Mouse (Mus musculus): ENCODE results near the gene Gm20695.
A peak's percentile ranks its signal among the peaks of the same experiment; 100 is the strongest.
"Not testable (repeated sequence)": the region's sequence is repeated elsewhere in the genome, so short reads cannot be mapped to it uniquely, and the experiment has no call there.

Gene Gm20695

DNA sequence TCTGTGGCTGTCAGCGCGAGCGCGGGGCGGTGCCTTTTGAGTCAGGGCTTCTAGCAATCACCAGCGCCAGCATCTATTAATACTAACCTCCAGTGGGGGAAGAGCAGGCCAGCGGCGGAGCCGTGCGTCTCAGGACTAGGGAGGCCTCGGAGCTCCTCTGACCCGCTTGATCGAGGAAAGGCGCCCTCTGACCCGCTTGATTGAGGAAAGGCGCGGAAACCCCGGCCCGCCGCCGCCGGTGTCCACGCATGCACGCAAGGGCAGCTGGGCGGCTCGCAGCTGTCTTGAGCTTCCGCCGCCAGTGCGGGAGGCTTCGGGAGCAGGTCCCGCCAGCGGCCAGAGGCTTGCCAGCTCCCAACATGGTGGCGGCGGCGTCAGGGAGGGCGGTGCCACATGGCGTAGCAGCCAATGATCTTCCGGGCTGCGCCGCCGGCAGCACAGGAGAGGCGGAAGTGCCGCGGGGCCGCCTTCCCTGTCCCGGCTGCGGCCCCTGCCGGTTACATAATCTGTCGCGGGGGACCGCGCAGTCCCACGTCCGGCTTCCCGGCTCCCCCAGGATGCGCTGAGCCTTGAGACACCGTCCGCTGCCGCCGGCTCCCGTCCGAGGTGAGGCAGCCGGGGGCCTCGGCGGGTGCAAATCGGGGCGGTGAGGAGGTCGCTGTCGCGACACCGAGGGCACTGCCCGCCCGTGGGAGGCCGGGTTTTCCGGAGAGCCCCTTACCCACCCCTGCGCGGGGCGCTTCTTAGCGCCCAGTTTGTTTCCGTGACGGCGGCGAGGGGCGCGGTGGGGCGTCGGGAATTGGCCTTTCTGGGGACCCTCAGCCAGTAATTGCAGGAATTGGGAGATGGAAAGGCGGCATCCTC lies at the start of gene Gm20695, which contains the start of gene Zfp597:
TSS of gene Gm20695 (plus strand) at position 448 of the 864 bp plus-strand sequence.
TSS of gene Zfp597 (minus strand) at position 361 of the 864 bp plus-strand sequence.
- peak; percentile 92 to 96 for DNase-seq (ENCODE audit: low spot score in 2 of 2)

DNA sequence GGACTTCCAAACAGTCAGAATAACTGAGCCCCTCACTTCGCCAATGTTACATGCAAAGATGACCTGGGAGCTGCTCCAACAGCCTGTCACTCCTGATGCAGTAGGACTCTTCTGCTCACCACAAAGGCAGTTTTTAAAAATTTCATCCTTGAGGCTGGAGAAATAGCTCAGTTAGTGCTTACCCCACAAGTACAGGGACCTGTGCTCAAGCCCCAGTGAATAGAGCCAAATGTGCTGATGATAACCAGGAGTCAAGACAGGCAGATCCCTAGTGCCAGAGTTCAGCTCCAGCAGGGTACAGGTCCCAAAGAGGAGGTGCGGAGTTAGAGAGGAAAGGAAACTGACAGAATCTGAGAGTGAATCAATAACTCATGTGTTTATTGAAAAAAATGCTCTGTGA lies 49.0 kb upstream of the Gm20695 start:
- DNase-seq (ENCODE audit: low spot score in 2 of 2), result no peak

DNA sequence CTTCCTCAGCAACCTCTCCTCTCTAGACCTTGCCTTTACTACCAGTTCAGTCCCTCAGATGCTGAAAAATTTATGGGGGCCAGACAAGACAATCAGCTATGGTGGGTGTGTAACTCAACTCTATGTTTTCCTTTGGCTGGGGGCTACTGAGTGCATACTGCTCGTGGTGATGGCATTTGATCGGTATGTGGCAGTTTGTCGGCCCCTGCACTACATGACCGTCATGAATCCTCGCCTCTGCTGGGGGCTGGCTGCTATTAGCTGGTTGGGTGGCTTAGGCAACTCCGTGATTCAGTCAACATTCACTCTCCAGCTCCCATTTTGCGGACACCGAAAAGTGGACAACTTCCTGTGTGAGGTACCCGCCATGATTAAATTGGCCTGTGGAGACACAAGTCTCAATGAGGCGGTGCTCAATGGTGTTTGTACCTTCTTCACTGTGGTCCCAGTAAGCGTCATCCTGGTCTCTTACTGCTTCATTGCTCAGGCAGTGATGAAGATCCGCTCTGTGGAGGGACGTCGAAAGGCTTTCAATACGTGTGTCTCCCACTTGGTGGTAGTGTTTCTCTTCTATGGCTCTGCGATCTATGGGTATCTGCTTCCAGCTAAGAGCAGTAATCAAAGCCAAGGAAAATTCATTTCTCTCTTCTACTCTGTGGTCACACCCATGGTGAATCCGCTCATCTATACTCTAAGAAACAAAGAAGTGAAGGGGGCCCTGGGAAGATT lies 45.1 kb upstream of the Gm20695 start:
- DNase-seq (ENCODE audit: low spot score in 2 of 2), result no peak

DNA sequence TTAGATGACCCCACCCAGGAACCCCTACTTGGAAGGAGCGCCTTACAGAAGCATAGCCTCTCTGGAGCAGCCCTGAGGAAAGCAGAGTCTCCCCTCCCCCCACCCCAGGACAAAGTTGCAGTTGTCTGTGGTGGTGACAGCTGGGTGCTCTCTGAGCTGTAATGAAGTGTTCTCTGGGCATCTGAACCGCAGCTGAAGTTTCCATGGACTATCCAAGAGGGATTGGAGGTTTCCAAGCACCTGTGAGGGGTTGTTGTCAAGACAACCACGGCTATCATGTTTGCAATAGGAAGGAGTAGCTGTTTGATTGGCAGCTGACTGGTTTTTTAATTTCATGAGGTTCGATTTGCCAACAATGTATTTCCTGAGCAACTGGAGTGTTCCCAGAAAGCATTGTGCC lies 41.5 kb upstream of the Gm20695 start:
- DNase-seq (ENCODE audit: low spot score in 2 of 2), result no peak

DNA sequence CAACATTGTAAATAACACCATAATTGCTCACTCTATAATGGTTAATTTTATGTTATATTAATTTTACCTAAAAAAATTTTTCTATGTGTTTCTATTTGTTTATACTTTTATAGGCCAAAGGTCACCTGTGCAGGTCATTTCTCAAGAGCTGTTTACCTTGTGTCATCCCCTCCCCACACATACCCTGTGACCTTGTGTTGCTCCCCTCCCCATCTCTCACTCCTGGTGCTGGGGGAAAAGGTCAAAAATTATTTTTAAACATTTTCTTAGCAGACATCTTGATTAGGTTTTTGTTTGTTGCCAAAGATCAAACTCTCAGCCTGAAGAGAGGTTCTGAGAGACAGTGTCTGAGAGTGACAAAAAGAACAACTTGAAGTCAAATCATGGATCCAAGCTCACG lies 40.7 kb upstream of the Gm20695 start:
- no peak for DNase-seq (ENCODE audit: low spot score in 2 of 2)

DNA sequence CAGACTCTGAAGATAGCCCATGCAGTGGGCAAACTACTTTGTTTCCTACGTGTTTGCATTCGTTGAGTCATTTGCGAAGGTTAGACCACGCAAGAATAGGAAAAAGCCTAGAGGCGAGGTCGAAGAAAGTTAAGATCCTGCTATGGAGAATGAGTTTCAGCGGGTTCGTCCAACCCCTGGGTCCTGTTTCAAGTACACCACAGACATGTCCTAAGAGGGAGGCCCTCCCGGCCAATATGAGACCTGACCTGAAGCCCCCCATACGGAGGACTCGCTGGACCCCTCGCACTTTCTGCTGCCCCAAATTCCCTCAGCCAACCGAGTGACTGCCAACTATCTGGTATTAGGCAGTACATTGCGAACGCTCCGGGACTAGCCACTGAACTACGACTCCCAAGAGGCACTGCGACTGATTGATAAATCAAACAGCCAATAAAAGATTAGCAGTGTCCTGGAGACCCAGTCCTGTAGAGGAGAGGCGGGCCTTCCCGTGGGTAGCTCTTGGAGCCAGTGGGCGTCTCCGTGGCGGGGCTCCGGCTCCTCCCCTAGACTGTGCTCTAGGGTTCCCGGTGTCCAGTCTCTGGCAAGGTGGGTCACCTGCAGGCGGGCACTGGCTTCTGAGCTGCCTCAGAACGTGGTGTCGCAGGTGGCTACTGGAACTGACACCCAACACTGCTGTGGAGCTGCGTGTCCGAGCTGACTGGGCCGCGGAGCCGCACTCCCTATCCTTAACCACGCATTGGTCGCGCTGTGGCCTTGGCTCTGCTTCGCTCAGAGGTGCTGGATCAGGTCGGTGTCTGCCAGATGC lies 37.5 kb upstream of the Gm20695 start, which contains the start of gene Zfp174:
TSS of gene Zfp174 (plus strand) at position 558 of the 808 bp plus-strand sequence.
- peak; percentile 73 to 85 for DNase-seq (ENCODE audit: low spot score in 2 of 2)

DNA sequence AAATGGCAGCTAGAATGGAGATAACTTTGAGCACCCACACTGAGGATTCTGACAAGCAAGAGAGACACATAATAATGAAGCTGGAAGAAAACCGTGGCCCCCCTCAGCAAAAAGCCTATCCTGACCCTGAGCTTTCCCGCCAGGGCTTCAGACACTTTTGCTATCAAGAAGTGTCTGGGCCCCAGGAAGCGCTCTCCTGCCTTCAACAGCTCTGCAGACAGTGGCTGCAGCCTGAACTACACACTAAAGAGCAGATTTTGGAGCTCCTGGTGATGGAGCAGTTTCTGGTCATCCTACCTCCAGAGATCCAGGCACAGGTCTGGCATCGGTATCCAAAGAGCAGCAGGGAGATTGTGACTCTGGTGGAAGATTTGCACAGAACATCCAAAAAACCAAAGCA lies 36.6 kb upstream of the Gm20695 start:
- peak in 1 of 2 experiments; percentile 6 for DNase-seq (ENCODE audit: low spot score in 2 of 2)

DNA sequence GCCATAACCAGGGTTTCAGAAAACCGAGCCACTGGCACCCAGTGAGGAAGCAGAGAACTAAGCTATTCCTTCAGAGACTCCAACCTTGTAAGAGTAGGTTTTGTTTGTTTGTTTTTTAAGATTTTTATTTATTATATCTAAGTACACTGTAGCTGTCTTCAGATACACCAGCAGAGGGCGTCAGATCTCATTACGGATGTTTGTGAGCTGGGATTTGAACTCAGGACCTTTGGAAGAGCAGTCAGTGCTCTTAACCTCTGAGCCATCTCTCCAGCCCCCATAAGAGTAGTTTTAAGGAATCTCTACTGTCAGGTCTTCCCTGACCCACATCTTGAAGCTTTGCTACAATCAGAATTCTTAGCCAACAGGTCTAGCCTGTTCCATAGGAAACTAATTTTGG lies 36.0 kb upstream of the Gm20695 start:
- DNase-seq (ENCODE audit: low spot score in 2 of 2), result no peak

DNA sequence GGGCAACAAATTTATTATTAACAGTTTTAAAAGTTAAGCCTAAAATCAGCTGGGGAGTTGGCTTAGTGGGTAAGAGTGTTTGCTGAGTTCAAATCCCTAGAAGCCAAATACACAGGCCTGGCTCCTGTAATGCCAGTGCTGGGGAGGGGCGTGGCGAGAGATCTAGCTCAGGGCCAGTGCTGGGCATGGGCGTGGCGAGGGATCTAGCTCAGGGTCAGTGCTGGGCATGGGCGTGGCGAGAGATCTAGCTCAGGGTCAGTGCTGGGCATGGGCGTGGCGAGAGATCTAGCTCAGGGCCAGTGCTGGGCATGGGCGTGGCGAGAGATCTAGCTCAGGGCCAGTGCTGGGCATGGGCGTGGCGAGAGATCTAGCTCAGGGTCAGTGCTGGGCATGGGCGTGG lies 33.1 kb upstream of the Gm20695 start:
- DNase-seq (ENCODE audit: low spot score in 2 of 2), result not testable (repeated sequence)

DNA sequence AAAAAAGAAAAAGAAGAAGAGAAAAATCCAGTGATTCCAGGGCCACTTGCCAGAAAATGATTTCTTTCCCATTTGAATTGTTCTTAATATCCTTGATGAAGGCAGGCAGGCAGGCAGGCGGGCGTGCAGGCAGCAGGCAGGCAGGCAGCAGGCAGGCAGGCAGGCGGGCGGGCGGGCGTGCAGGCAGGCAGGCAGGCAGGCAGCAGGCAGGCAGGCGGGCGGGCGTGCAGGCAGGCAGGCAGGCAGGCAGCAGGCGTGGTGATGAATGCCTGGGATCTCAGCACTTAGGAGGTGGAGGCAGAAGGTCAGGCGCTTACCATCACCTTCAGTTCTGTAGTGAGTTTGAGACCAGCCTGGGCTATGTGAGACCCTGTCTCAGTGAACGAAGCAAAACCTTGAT lies 31.9 kb upstream of the Gm20695 start:
- DNase-seq (ENCODE audit: low spot score in 2 of 2), result no peak

DNA sequence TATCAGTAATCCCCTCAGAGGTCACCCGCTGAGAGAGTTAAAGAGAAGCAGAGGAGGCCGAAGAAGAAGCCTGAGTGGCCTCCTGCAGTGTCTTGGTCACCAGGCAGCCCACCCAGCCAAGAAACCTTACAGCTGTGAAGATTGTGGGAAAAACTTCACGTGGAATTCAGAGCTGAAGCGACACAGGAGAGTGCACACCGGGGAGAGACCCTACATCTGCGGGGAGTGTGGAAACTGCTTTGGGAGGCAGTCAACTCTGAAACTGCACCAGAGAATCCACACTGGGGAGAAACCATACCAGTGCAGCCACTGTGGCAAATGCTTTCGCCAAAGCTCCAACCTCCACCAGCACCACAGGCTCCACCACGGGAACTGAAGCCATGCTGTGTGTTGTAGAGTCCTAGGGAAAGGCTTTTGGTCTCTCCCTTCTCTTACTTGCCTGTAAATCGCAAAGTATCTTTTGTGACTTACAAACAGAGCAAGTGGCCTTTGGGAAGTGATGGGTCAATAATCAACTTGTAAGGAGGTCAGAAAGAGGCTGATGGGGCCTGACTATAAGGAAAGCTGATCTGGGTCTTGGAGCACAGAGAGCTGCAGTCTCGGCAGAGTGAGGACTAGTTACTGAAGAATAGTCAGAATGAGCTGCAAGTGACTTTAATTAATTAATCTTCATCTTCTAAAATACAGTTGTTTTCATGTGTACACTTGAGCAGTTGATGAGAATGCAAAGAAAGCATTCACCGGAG lies 29.8 kb upstream of the Gm20695 start:
- no peak for DNase-seq (ENCODE audit: low spot score in 2 of 2)

DNA sequence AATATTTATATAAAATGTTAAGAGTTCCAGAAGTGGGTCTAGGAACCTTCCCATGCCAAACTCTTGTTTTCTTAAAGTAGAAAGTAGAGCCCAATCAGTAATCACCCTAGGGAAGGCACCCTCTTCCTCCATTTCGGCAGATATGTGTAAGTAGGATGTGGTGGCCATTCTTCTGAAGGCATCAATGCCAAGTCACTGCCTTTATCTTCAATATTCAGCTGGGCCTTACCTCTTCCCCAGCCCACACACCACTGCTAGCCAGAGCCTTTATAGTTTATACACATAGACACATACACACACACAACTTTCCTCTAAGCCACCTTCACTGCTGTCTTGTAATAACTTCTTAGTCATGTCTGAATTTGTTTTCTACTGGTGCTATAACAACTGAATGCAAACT lies 28.7 kb upstream of the Gm20695 start:
- DNase-seq (ENCODE audit: low spot score in 2 of 2), result no peak

DNA sequence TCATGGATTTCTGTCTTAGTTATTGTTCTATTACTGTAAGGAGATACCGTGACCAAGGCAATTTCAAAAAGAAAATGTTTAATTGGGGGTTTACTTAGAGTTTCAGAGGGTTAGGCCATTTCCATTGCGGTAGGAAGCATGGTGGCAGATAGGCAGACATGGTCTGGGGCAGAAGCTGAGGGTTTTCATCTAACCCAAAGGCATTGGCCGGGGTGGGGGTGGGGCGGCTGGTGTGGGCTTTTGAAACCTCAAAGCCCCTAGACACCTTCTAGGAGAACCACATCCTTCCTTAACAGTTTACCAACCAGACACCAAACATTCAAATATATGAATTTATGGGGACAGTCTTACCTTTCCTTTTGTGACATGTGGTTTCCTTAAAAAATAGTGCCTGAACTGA lies 25.2 kb upstream of the Gm20695 start:
- DNase-seq (ENCODE audit: low spot score in 2 of 2), result no peak

DNA sequence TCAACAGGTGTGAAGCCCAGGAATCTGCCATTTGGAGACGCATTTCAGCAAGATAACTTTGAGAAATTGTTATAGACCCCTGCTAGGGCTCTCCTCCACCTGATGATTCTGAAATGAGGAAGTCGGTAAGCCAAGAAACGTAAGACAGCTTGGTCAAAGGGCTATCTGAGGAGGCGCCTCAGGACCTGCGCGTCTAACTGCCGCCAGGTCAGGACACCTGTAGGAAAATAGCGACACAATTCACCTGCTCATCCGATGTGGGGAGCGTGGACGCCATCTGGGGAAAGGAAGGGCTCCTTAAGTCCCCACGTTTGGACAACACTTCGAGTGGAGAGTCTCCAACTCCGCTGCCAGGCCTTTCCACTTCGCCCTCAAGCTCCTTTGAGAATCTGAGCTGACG lies 12.6 kb upstream of the Gm20695 start:
- no peak for DNase-seq (ENCODE audit: low spot score in 2 of 2)

DNA sequence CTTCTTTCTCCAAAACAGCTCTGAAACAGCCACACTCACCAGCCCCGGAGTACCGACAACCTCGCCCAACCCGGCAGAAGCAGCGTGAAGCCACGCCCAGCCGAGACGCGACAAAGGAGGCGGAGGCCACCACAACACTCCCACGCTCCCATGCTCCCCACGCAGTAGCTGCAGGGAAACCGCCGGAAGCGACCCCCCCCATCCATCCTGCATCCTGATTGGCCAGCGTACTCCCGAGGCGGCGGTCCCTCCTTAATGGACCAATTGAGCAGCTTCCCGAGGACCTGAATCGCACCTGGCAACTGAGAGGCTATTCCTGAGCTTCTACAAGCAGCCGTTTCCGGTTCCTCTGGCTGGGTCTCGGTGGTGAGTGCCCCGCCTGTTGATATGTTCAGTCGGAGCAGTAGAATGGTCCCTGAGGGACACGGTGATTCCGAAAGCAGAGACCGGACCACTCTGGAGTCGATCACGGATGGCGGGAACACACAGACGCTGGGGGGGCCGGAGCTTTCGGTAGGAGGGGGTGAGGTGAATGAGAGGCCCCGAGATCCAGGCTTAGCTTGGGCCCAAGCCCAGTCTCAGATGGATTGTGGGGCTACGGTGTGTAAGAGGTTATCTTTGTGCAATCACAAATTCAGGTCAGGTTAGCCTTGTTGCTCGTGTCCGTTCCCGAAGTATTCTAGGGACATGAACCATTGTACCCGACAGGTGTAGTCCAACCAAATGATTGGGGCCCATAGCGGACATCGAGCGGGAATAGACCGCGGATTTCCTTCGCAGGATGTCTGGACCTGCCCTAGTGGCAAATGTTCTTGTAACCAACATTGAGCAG lies 12.0 kb upstream of the Gm20695 start, which contains the start of gene Naa60:
TSS of gene Naa60 (plus strand) at position 160 of the 832 bp plus-strand sequence.
- peak; percentile 69 to 87 for DNase-seq (ENCODE audit: low spot score in 2 of 2)

DNA sequence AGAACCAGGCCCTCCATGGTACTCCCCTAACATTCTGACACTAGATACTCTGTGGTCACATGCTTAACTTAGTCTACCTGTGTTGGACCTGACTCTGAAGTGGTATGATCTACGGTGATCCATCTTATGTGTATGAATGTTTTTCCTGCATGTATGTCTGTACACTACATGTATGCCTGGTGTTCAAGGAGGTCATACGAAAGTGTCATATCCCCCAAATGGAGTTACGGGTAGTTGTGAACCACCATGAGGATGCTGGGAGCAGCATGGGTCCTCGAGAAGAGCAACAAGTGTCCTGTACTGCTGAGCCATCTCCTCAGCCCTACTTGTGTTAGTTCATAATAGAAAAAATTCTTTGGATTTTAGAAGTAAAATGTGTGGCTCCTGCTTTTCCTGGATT lies 8.1 kb upstream of the Gm20695 start:
- DNase-seq (ENCODE audit: low spot score in 2 of 2), result no peak

DNA sequence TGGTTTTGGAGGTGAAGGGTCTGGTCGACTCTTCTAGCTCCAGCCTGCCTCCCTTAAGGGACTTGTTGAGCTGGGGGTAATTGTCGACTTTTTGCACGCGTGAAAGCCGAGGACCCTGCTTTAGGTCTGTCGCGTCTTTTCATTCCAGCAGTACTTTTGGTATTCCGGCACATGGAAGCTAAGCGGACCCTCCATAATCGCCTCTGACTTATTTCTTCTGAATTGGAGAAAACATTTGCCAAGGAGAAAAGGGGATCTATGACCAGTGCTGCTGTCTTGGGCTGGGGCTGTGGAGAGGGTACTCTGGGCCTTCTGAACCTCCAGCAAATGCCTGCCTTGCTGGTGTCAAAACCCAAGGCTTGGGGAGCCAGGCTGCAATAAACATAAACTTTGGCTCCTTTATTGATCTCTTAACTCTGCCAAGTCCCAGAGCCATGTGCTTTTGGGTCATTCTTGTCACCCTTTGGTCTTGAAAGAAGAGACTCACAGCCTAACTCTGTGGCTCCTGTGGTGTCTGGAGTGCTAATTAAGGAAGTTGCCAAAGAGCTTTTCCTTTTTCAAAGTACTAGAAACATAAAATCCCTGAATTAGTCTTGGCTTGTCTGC lies 720 bp downstream of the Gm20695 start:
- no peak for DNase-seq (ENCODE audit: low spot score in 2 of 2)

DNA sequence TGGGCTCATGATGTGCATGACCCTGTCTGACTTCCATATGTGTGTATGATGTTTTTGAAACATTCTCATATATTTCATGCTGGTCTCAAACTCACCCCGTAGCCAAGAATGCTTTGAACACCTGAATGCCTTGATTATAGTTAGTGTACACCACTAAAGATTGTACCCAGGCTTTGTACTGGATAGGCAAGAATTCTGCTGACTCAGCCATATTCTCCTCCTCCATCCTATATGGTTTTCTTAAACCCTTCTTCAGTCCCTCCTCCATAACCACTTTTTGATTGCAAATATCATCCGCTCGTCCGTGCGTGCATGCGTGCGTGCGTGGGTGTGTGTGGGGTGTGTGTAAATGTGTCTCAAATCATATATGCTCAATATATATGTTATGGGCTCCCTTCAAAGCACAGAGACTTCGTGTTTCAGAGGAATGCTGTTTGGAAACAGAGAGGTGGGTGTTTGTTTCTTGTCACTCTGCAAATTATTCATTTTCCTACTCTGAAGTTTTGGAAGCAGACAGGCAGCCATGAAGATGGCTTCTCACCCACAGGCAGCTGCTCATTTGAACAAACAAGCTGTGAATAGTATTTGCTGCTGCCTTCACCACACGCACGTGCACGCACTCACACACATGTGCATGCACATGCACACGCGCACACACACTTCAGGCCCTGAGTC lies 7.3 kb downstream of the Gm20695 start:
- no peak for DNase-seq (ENCODE audit: low spot score in 2 of 2)

DNA sequence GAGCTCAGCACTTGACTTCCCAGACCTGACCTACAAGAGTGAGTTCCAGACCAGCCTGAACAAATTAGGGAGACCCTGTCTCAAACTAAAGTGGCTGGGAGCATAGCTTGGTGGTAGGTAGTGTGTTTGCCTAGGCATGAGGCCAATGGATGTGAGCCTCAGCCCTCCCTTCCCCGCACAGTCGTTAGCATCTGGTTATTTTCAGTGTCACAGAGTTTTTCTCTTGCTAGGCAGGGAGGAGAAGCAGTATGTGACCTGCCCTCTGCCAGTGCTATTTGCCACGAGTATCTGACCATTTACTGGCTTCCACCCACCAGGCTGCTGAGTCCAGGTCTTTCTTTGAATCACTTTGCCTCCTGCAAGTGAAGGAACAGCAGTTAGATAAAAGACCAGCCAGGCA lies 9.3 kb downstream of the Gm20695 start:
- no peak for DNase-seq (ENCODE audit: low spot score in 2 of 2)
